Mouse (Mus musculus) ES-Bruce4 (cell line): ENCODE measurements around the gene Sema5b. TPM values are rescaled to one million over a fixed set of nuclear protein-coding genes. Genes with fewer than 3 reads are reported as not detected.

Experiments used
- H3K27ac ChIP-seq: 2 replicates; pipeline ENCODE4 v1.5.1; 2012; ENCODE audit warnings: low read length, inconsistent platforms; ENCODE audit not compliant: insufficient read depth
- H3K27me3 ChIP-seq: 2 replicates; pipeline ENCODE4 v1.6.1; 2012; ENCODE audit warnings: mild to moderate bottlenecking, low read length, inconsistent platforms; ENCODE audit not compliant: control insufficient read depth, poor library complexity, insufficient read depth, severe bottlenecking
- H3K36me3 ChIP-seq: 2 replicates; pipeline ENCODE4 v1.6.1; 2012; ENCODE audit warnings: inconsistent platforms, mild to moderate bottlenecking, low read length, moderate library complexity; ENCODE audit not compliant: control insufficient read depth, poor library complexity, insufficient read depth, severe bottlenecking
- H3K4me1 ChIP-seq: one replicate; pipeline ENCODE4 v1.8.1; 2011; ENCODE audit warnings: low read length; ENCODE audit not compliant: control insufficient read depth, insufficient read depth
- H3K4me3 ChIP-seq: 2 replicates; pipeline ENCODE4 v1.5.1; 2011; ENCODE audit warnings: low read depth, mild to moderate bottlenecking, low read length
- H3K9ac ChIP-seq: 2 replicates; pipeline ENCODE4 v1.6.1; 2012; ENCODE audit warnings: low read depth, mild to moderate bottlenecking, inconsistent platforms; ENCODE audit not compliant: poor library complexity, severe bottlenecking
- H3K9me3 ChIP-seq: replicated peaks from 2 replicates; pipeline ENCODE4 v1.6.1; 2012; ENCODE audit warnings: mild to moderate bottlenecking, low read length, inconsistent platforms; ENCODE audit not compliant: control insufficient read depth, poor library complexity, insufficient read depth, severe bottlenecking
- CTCF ChIP-seq: IDR thresholded peaks from one replicate; pipeline ENCODE4 v1.8.1; 2011; ENCODE audit warnings: low read depth, low read length
- EP300 ChIP-seq: IDR thresholded peaks from 2 replicates; pipeline ENCODE4 v1.6.1; 2011; ENCODE audit warnings: low read depth, low read length; ENCODE audit not compliant: insufficient read depth
- POLR2A ChIP-seq: IDR thresholded peaks from one replicate; pipeline ENCODE4 v1.8.1; 2011; ENCODE audit warnings: low read length; ENCODE audit not compliant: insufficient read depth
- polyA plus RNA-seq: library from polyadenylated mRNA; stranded (reverse); fragments of >200 nt; gene quantifications from 2 replicates; pipeline ENCODE4 v1.2.4, GENCODE M21; 2011; ENCODE audit warnings: low read depth; ENCODE audit not compliant: missing spikeins, insufficient read depth, insufficient read length

The Sema5b gene
- polyA plus RNA-seq, 1 experiment = 1.6 TPM

GRCm38 (mm10) chr16:35694250-35694846 is 153.4 kb downstream of the Sema5b start:
- Histone ChIP-seq H3K27ac (no peak overlapping the region), H3K4me3 (no peak overlapping the region), H3K27me3 (no peaks in the 10 kb centered on the region), H3K36me3 (no peaks in the 10 kb centered on the region), H3K4me1 (no peaks in the 10 kb centered on the region), H3K9me3 (no peaks in the 10 kb centered on the region), H3K9ac (no peak overlapping the region)
- no peak for TF ChIP-seq POLR2A
- no peak for TF ChIP-seq EP300
- TF ChIP-seq CTCF = no peak

GRCm38 (mm10) chr16:35696103-35696502 is 155.2 kb downstream of the Sema5b start:
- no peaks in the 10 kb centered on the region for H3K4me1 ChIP-seq
- H3K27me3 ChIP-seq = no peaks in the 10 kb centered on the region
- H3K9me3 ChIP-seq = no peaks in the 10 kb centered on the region
- TF ChIP-seq POLR2A = no peak
- no peak for TF ChIP-seq EP300
- TF ChIP-seq CTCF = no peak
- H3K9ac ChIP-seq = no peak overlapping the region
- H3K27ac ChIP-seq = no peak overlapping the region
- no peak overlapping the region for H3K4me3 ChIP-seq
- no peaks in the 10 kb centered on the region for H3K36me3 ChIP-seq

- Histone ChIP-seq H3K4me3 (no peak overlapping the region), H3K27ac (no peak overlapping the region), H3K36me3 (no peaks in the 10 kb centered on the region), H3K4me1 (no peaks in the 10 kb centered on the region), H3K9me3 (no peaks in the 10 kb centered on the region), H3K27me3 (no peaks in the 10 kb centered on the region), H3K9ac (no peak overlapping the region)
- TF ChIP-seq POLR2A = no peak
- no peak for TF ChIP-seq EP300
- TF ChIP-seq CTCF = no peak
Measured at GRCm38 (mm10) chr16:35701823-35702222, 160.9 kb downstream of the Sema5b start.

- no peak overlapping the region for H3K27ac ChIP-seq
- no peaks in the 10 kb centered on the region for H3K9me3 ChIP-seq
Measured at GRCm38 (mm10) chr16:35703763-35704679, 163.1 kb downstream of the Sema5b start.

GRCm38 (mm10) chr16:35704796-35705195 is 163.9 kb downstream of the Sema5b start:
- TF ChIP-seq CTCF = no peak

More at GRCm38 (mm10) chr16:35703763-35704679, 163.1 kb downstream of the Sema5b start:
- TF ChIP-seq EP300 (no peak), CTCF (no peak), POLR2A (no peak)
- Histone ChIP-seq H3K4me3 (no peak overlapping the region), H3K36me3 (no peaks in the 10 kb centered on the region), H3K4me1 (no peaks in the 10 kb centered on the region), H3K27me3 (no peaks in the 10 kb centered on the region), H3K9ac (no peak overlapping the region)

GRCm38 (mm10) chr16:35707004-35707403 is 166.1 kb downstream of the Sema5b start:
- Histone ChIP-seq H3K27me3 (no peaks in the 10 kb centered on the region), H3K9me3 (no peaks in the 10 kb centered on the region), H3K27ac (no peak overlapping the region), H3K9ac (no peak overlapping the region), H3K4me3 (no peak overlapping the region), H3K36me3 (no peaks in the 10 kb centered on the region), H3K4me1 (no peaks in the 10 kb centered on the region)
- TF ChIP-seq EP300 (no peak), POLR2A (no peak), CTCF (no peak)

More at GRCm38 (mm10) chr16:35704796-35705195, 163.9 kb downstream of the Sema5b start:
- Histone ChIP-seq H3K27ac (no peak overlapping the region), H3K9ac (no peak overlapping the region), H3K4me1 (no peaks in the 10 kb centered on the region), H3K27me3 (no peaks in the 10 kb centered on the region), H3K36me3 (no peaks in the 10 kb centered on the region), H3K4me3 (no peak overlapping the region), H3K9me3 (no peaks in the 10 kb centered on the region)
